Mouse (Mus musculus) spleen, adult 2 months (tissue): ENCODE measurements around the gene Shld1. TPM values are rescaled to one million over a fixed set of nuclear protein-coding genes. Genes with fewer than 3 reads are reported as not detected.

ENCODE experiments used
- DNase-seq, 2 experiments: peaks; one replicate each; pipeline versions ENCODE4 v3.0.0 to v3.0.0-alpha.2; 2012 to 2021; ENCODE audit warnings: low spot score in 2 of 2, low read depth in 1 of 2
- H3K27ac ChIP-seq: fragments of 200-500 bp; 2 replicates; pipeline ENCODE4 v1.5.1; 2012; ENCODE audit warnings: low read length, inconsistent platforms; ENCODE audit not compliant: insufficient read depth
- H3K27me3 ChIP-seq: fragments of 200-500 bp; 2 replicates; pipeline ENCODE4 v1.6.1; 2012; ENCODE audit warnings: mild to moderate bottlenecking, moderate library complexity, low read length, inconsistent platforms; ENCODE audit not compliant: control insufficient read depth, insufficient read depth
- H3K36me3 ChIP-seq: fragments of 200-500 bp; 2 replicates; pipeline ENCODE4 v1.6.1; 2012; ENCODE audit warnings: mild to moderate bottlenecking, low read length, inconsistent platforms; ENCODE audit not compliant: control insufficient read depth, insufficient read depth
- H3K4me1 ChIP-seq: fragments of 200-500 bp; 2 replicates; pipeline ENCODE4 v1.6.1; 2011; ENCODE audit warnings: inconsistent platforms; ENCODE audit not compliant: control insufficient read depth, insufficient read depth, insufficient read length
- H3K4me3 ChIP-seq: fragments of 200-500 bp; 2 replicates; pipeline ENCODE4 v1.5.1; 2011; ENCODE audit warnings: mild to moderate bottlenecking, inconsistent platforms; ENCODE audit not compliant: insufficient read depth, insufficient read length; ENCODE audit errors: extremely low read depth
- CTCF ChIP-seq: fragments of 200-500 bp; IDR thresholded peaks from 2 replicates; pipeline ENCODE4 v1.5.1; 2011; ENCODE audit warnings: mild to moderate bottlenecking, inconsistent platforms; ENCODE audit not compliant: insufficient read depth, insufficient read length, insufficient replicate concordance; ENCODE audit errors: extremely low read depth
- POLR2A ChIP-seq: fragments of 200-500 bp; IDR thresholded peaks from 2 replicates; pipeline ENCODE4 v1.6.1; 2011; ENCODE audit warnings: low read depth, low read length, inconsistent platforms
- WGBS: fragments of 180-500 bp; shearing (Covaris S2); methylation state at CpG from one replicate; pipeline ENCODE4 v1.1.7; 2018; 5-methylcytosine and 5-hydroxymethylcytosine counted together
- polyA plus RNA-seq: library from polyadenylated mRNA; depleted of rRNA; stranded (reverse); fragments of >200 nt; gene quantifications from 2 replicates; pipeline ENCODE4 v1.2.3, GENCODE M21; 2012

Shld1 gene
- polyA plus RNA-seq, 1 experiment = 12.7 TPM

GRCm38 (mm10) chr2:132649352-132649870 lies 37.3 kb upstream of the Shld1 start:
- DNase-seq = no peak
- H3K36me3 ChIP-seq = no peaks in the 10 kb centered on the region
- no peaks in the 10 kb centered on the region for H3K27me3 ChIP-seq
- no peaks in the 10 kb centered on the region for H3K4me1 ChIP-seq
- 89% methylated on average over 10 of the region's 10 CpGs for WGBS
- no peak for TF ChIP-seq CTCF
- no peak for TF ChIP-seq POLR2A
- H3K4me3 ChIP-seq = no peak overlapping the region
- no peak overlapping the region for H3K27ac ChIP-seq

GRCm38 (mm10) chr2:132650546-132650945 lies 36.2 kb upstream of the Shld1 start:
- H3K36me3 ChIP-seq = no peaks in the 10 kb centered on the region
- no peak for TF ChIP-seq CTCF
- no peak for TF ChIP-seq POLR2A
- H3K4me3 ChIP-seq = no peak overlapping the region
- no peak for DNase-seq
- no peaks in the 10 kb centered on the region for H3K27me3 ChIP-seq
- 88% methylated on average over 2 of the region's 2 CpGs for WGBS
- no peaks in the 10 kb centered on the region for H3K4me1 ChIP-seq
- H3K27ac ChIP-seq = no peak overlapping the region

- H3K27me3 ChIP-seq = no peaks in the 10 kb centered on the region
- no peaks in the 10 kb centered on the region for H3K36me3 ChIP-seq
- no peak overlapping the region for H3K4me3 ChIP-seq
- H3K4me1 ChIP-seq = no peaks in the 10 kb centered on the region
- H3K27ac ChIP-seq = no peak overlapping the region
- TF ChIP-seq CTCF = no peak
- TF ChIP-seq POLR2A = no peak
- no peak for DNase-seq
- 91% methylated on average over 10 of the region's 10 CpGs for WGBS
Observed at GRCm38 (mm10) chr2:132652476-132652875, 34.3 kb upstream of the Shld1 start.

GRCm38 (mm10) chr2:132654834-132655495 lies 31.8 kb upstream of the Shld1 start:
- WGBS = 89% methylated on average over 6 of the region's 6 CpGs
- Histone ChIP-seq H3K4me3 (no peak overlapping the region), H3K27me3 (no peaks in the 10 kb centered on the region), H3K27ac (no peak overlapping the region), H3K4me1 (peaks cover 3% of the 10 kb centered on the region; the same call in 1 of the 2 replicates), H3K36me3 (no peaks in the 10 kb centered on the region)
- DNase-seq = no peak
- TF ChIP-seq POLR2A (no peak), CTCF (no peak)

- H3K4me1 ChIP-seq = peaks cover 3% of the 10 kb centered on the region; the same call in 1 of the 2 replicates
- no peak for DNase-seq
- no peaks in the 10 kb centered on the region for H3K27me3 ChIP-seq
- H3K27ac ChIP-seq = no peak overlapping the region
- WGBS = 95% methylated on average over 2 of the region's 2 CpGs
- TF ChIP-seq POLR2A (no peak), CTCF (no peak)
- no peak overlapping the region for H3K4me3 ChIP-seq
- no peaks in the 10 kb centered on the region for H3K36me3 ChIP-seq
Observed at GRCm38 (mm10) chr2:132657186-132657585, 29.5 kb upstream of the Shld1 start.

GRCm38 (mm10) chr2:132658412-132659120 lies 28.2 kb upstream of the Shld1 start:
- WGBS = 54% methylated on average over 9 of the region's 9 CpGs
- no peak for DNase-seq
- no peak for TF ChIP-seq CTCF
- no peak for TF ChIP-seq POLR2A

GRCm38 (mm10) chr2:132669091-132669490 lies 17.6 kb upstream of the Shld1 start:
- Histone ChIP-seq H3K4me3 (no peak overlapping the region), H3K36me3 (no peaks in the 10 kb centered on the region), H3K4me1 (no peaks in the 10 kb centered on the region), H3K27me3 (no peaks in the 10 kb centered on the region), H3K27ac (no peak overlapping the region)
- TF ChIP-seq CTCF = no peak
- no peak for TF ChIP-seq POLR2A
- 76% methylated on average over 6 of the region's 6 CpGs for WGBS
- no peak for DNase-seq

More at GRCm38 (mm10) chr2:132658412-132659120, 28.2 kb upstream of the Shld1 start:
- peaks cover 3% of the 10 kb centered on the region; the same call in 1 of the 2 replicates for H3K4me1 ChIP-seq
- no peak overlapping the region for H3K4me3 ChIP-seq
- no peaks in the 10 kb centered on the region for H3K27me3 ChIP-seq
- H3K27ac ChIP-seq = peak overlapping the region; percentile 69
- no peaks in the 10 kb centered on the region for H3K36me3 ChIP-seq
